Mouse (Mus musculus) kidney, postnatal 4 days (tissue): ENCODE measurements around the gene Hspa1b.

ENCODE experiments used
- DNase-seq, 2 experiments: peaks; one replicate each; pipeline ENCODE4 v3.0.0; 2021; ENCODE audit warnings: mixed read lengths in 2 of 2

Gene Hspa1b

DNA sequence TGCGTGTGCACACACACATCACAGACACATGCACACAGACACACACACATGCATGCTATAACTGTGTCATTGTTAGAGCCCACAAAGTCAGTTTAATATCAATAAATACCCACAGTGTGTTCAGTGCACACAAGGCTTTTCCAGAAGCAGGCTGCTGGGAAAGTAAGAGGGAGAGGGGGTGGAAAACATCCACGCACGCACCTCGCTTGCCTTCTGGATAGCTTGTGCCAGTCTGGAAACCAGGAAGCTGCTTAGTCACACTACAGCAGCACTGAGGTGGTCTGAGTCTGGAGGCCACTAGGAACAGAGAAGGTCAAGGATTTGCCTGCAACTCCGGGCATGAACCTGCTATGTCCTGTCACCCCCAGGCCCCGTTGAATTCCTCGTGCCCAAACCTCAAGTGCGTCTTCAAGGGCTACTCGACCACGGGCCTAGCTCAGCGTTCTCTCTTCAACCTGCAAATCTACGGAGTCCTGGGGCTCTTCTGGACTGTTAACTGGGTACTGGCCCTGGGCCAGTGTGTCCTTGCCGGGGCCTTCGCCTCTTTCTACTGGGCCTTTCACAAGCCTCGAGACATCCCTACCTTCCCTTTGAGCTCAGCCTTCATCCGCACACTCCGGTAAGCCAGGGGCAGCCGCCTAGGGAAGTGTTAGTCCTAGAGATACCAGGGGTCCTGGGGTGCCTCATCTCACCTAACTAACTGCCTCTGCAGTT lies 31.6 kb downstream of the Hspa1b start:
- no peak for DNase-seq

- DNase-seq, result no peak
Observed at GRCm38 (mm10) chr17:34924258-34924657, 34.8 kb downstream of the Hspa1b start.

- peak; percentile 47 to 53 for DNase-seq
Observed at GRCm38 (mm10) chr17:34922939-34923338, 36.1 kb downstream of the Hspa1b start.

DNA sequence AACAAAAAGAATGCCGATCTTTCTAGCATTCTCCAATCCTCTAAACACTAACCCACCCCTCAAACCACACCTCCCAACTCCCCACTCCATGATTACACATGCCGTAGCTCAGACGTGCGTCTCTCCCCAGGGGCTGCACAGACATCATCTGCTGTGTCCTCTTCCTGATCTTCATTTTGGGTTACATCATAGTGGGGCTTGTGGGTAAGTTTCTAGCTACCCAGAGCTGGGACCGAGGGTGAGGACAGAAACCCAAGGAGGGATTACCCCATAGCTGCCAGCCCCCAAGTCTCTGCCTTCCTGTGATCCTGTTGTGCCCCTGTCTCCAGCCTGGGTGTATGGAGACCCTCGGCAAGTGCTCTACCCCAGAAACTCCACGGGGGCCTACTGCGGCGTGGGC lies 41.9 kb downstream of the Hspa1b start:
- no peak for DNase-seq

DNA sequence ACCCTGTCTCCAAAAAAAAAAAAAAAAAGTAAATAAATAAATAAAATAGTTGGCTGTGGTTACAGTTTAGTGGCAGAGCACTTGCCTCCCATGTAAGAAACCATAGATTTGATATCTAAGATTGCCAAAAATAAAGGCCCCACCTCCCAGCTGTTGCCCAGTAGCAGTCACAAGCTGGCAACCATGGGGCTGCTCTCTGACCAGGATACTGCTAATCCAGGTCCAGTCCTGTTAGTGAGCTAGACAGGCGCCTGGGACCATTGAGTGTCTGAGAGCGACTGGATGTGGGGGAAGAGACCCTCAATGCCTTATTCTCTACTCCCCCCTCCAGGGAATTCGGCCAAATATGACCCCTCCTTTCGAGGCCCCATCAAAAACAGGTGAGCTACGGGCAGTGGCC lies 42.7 kb downstream of the Hspa1b start:
- no peak for DNase-seq

GRCm38 (mm10) chr17:34915410-34915831 lies 43.6 kb downstream of the Hspa1b start:
- DNase-seq, result peak; percentile 73 to 84

- DNase-seq, result peak; percentile 46 to 67
Observed at GRCm38 (mm10) chr17:34913930-34914665, 44.9 kb downstream of the Hspa1b start, which contains the start of gene Slc44a4. Slc44a4 (plus strand) TSS chr17:34914466.

- peak; percentile 90 to 92 for DNase-seq
Observed at GRCm38 (mm10) chr17:34911945-34912351, 47.1 kb downstream of the Hspa1b start.

GRCm38 (mm10) chr17:34910982-34911381 lies 48.1 kb downstream of the Hspa1b start:
- DNase-seq, result peak in 1 of 2 experiments; percentile 40
